Mouse (Mus musculus): Measurements from ENCODE around the gene Ankrd6. TPM values are rescaled to one million over a fixed set of nuclear protein-coding genes. Genes with fewer than 3 reads are reported as not detected.
A peak's percentile ranks its signal among the peaks of the same experiment; 100 is the strongest.

The Ankrd6 gene
- polyA plus RNA-seq, 1 experiment from 2014 or later, result 4.7 TPM

GRCm38 (mm10) chr4:32889246-32889645 is 61.4 kb downstream of the Ankrd6 start:
- no peak for TF ChIP-seq CTCF (IDR thresholded peaks at IDR 0.05; ENCODE audit: low read depth)
- ATAC-seq (ENCODE audit: insufficient read depth) (peak; percentile 66), DNase-seq (peak; percentile 69)
- Histone ChIP-seq H3K4me2 (peak overlapping the region; percentile 35; the same call in 1 of the 2 replicates), H3K27ac (ENCODE audit: low read depth) (peak overlapping the region; percentile 50; the same call in 1 of the 2 replicates), H3K36me3 (ENCODE audit: insufficient read depth) (no peaks in the 10 kb centered on the region), H3K9ac (no peak overlapping the region), H3K4me1 (ENCODE audit: insufficient read depth) (peaks cover 7% of the 10 kb centered on the region; the same call in 1 of the 2 replicates), H3K9me3 (ENCODE audit: low read depth, low read length) (peaks cover 10% of the 10 kb centered on the region), H3K4me3 (ENCODE audit: low read depth, low read length) (no peak overlapping the region), H3K27me3 (ENCODE audit: insufficient read depth, low read length) (no peaks in the 10 kb centered on the region)
- WGBS, result 48% methylated on average over 11 of the region's 11 CpGs

- ATAC-seq (ENCODE audit: insufficient read depth), result no peak
- H3K4me2 ChIP-seq, result no peak overlapping the region
- H3K9me3 ChIP-seq (ENCODE audit: low read depth, low read length), result no peaks in the 10 kb centered on the region
- H3K27me3 ChIP-seq (ENCODE audit: insufficient read depth, low read length), result no peaks in the 10 kb centered on the region
- WGBS, result 91% methylated on average over 3 of the region's 3 CpGs
- no peak for TF ChIP-seq CTCF (IDR thresholded peaks at IDR 0.05; ENCODE audit: low read depth)
- H3K27ac ChIP-seq (ENCODE audit: low read depth), result no peak overlapping the region
- DNase-seq, result no peak
- H3K4me3 ChIP-seq (ENCODE audit: low read depth, low read length), result no peak overlapping the region
- no peak overlapping the region for H3K9ac ChIP-seq
- H3K4me1 ChIP-seq (ENCODE audit: insufficient read depth), result peaks cover 7% of the 10 kb centered on the region; the same call in 1 of the 2 replicates
- H3K36me3 ChIP-seq (ENCODE audit: insufficient read depth), result no peaks in the 10 kb centered on the region
Measured at GRCm38 (mm10) chr4:32886479-32886878, 64.2 kb downstream of the Ankrd6 start.

- Histone ChIP-seq H3K9ac (no peak overlapping the region), H3K36me3 (ENCODE audit: insufficient read depth) (no peaks in the 10 kb centered on the region), H3K9me3 (ENCODE audit: low read depth, low read length) (no peaks in the 10 kb centered on the region), H3K4me1 (ENCODE audit: insufficient read depth) (peaks cover 2% of the 10 kb centered on the region; the same call in 1 of the 2 replicates), H3K27ac (ENCODE audit: low read depth) (no peak overlapping the region), H3K27me3 (ENCODE audit: insufficient read depth, low read length) (no peaks in the 10 kb centered on the region), H3K4me3 (ENCODE audit: low read depth, low read length) (no peak overlapping the region), H3K4me2 (no peak overlapping the region)
- no peak for TF ChIP-seq CTCF (IDR thresholded peaks at IDR 0.05; ENCODE audit: low read depth)
- no peak for ATAC-seq (ENCODE audit: insufficient read depth)
- no peak for DNase-seq
- 50% methylated on average over 9 of the region's 9 CpGs for WGBS
Measured at GRCm38 (mm10) chr4:32884599-32884998, 66.0 kb downstream of the Ankrd6 start.

GRCm38 (mm10) chr4:32881001-32881400 is 69.6 kb downstream of the Ankrd6 start:
- 65% methylated on average over 4 of the region's 4 CpGs for WGBS
- no peak overlapping the region for H3K9ac ChIP-seq
- TF ChIP-seq CTCF (IDR thresholded peaks at IDR 0.05; ENCODE audit: low read depth), result no peak
- H3K4me3 ChIP-seq (ENCODE audit: low read depth, low read length), result no peak overlapping the region
- H3K4me2 ChIP-seq, result no peak overlapping the region
- DNase-seq (no peak), ATAC-seq (ENCODE audit: insufficient read depth) (no peak)
- no peaks in the 10 kb centered on the region for H3K27me3 ChIP-seq (ENCODE audit: insufficient read depth, low read length)
- no peak overlapping the region for H3K27ac ChIP-seq (ENCODE audit: low read depth)
- no peaks in the 10 kb centered on the region for H3K9me3 ChIP-seq (ENCODE audit: low read depth, low read length)
- no peaks in the 10 kb centered on the region for H3K4me1 ChIP-seq (ENCODE audit: insufficient read depth)
- no peaks in the 10 kb centered on the region for H3K36me3 ChIP-seq (ENCODE audit: insufficient read depth)

GRCm38 (mm10) chr4:32874669-32875068 is 76.0 kb downstream of the Ankrd6 start:
- Histone ChIP-seq H3K27me3 (ENCODE audit: insufficient read depth, low read length) (no peaks in the 10 kb centered on the region), H3K4me1 (ENCODE audit: insufficient read depth) (no peaks in the 10 kb centered on the region), H3K27ac (ENCODE audit: low read depth) (no peak overlapping the region), H3K4me2 (no peak overlapping the region), H3K36me3 (ENCODE audit: insufficient read depth) (no peaks in the 10 kb centered on the region), H3K9ac (no peak overlapping the region), H3K4me3 (ENCODE audit: low read depth, low read length) (no peak overlapping the region), H3K9me3 (ENCODE audit: low read depth, low read length) (no peaks in the 10 kb centered on the region)
- no peak for ATAC-seq (ENCODE audit: insufficient read depth)
- DNase-seq, result no peak
- WGBS, result 69% methylated on average over 4 of the region's 4 CpGs
- no peak for TF ChIP-seq CTCF (IDR thresholded peaks at IDR 0.05; ENCODE audit: low read depth)

- WGBS, result 78% methylated on average over 8 of the region's 8 CpGs
- H3K9ac ChIP-seq, result no peak overlapping the region
- DNase-seq, result no peak
Measured at GRCm38 (mm10) chr4:32872189-32872749, 78.4 kb downstream of the Ankrd6 start.

GRCm38 (mm10) chr4:32869370-32869769 is 81.3 kb downstream of the Ankrd6 start:
- Histone ChIP-seq H3K36me3 (ENCODE audit: insufficient read depth) (no peaks in the 10 kb centered on the region), H3K4me3 (ENCODE audit: low read depth, low read length) (no peak overlapping the region), H3K27ac (ENCODE audit: low read depth) (no peak overlapping the region), H3K9ac (no peak overlapping the region), H3K27me3 (ENCODE audit: insufficient read depth, low read length) (no peaks in the 10 kb centered on the region), H3K4me2 (no peak overlapping the region), H3K4me1 (ENCODE audit: insufficient read depth) (no peaks in the 10 kb centered on the region), H3K9me3 (ENCODE audit: low read depth, low read length) (no peaks in the 10 kb centered on the region)
- no peak for TF ChIP-seq CTCF (IDR thresholded peaks at IDR 0.05; ENCODE audit: low read depth)
- no peak for ATAC-seq (ENCODE audit: insufficient read depth)
- no peak for DNase-seq
- 20% methylated on average over 9 of the region's 9 CpGs for WGBS

More at GRCm38 (mm10) chr4:32872189-32872749, 78.4 kb downstream of the Ankrd6 start:
- H3K36me3 ChIP-seq (ENCODE audit: insufficient read depth), result no peaks in the 10 kb centered on the region
- no peak overlapping the region for H3K4me2 ChIP-seq
- no peaks in the 10 kb centered on the region for H3K9me3 ChIP-seq (ENCODE audit: low read depth, low read length)
- no peak overlapping the region for H3K4me3 ChIP-seq (ENCODE audit: low read depth, low read length)
- no peak for TF ChIP-seq CTCF (IDR thresholded peaks at IDR 0.05; ENCODE audit: low read depth)
- no peaks in the 10 kb centered on the region for H3K27me3 ChIP-seq (ENCODE audit: insufficient read depth, low read length)
- ATAC-seq (ENCODE audit: insufficient read depth), result no peak
- no peak overlapping the region for H3K27ac ChIP-seq (ENCODE audit: low read depth)
- H3K4me1 ChIP-seq (ENCODE audit: insufficient read depth), result no peaks in the 10 kb centered on the region
